Mouse (Mus musculus): Measurements from ENCODE around the gene Coro7. TPM values are rescaled to one million over a fixed set of nuclear protein-coding genes. Genes with fewer than 3 reads are reported as not detected.

Gene Coro7
- polyA plus RNA-seq, 1 experiment, result 68.8 TPM

DNA sequence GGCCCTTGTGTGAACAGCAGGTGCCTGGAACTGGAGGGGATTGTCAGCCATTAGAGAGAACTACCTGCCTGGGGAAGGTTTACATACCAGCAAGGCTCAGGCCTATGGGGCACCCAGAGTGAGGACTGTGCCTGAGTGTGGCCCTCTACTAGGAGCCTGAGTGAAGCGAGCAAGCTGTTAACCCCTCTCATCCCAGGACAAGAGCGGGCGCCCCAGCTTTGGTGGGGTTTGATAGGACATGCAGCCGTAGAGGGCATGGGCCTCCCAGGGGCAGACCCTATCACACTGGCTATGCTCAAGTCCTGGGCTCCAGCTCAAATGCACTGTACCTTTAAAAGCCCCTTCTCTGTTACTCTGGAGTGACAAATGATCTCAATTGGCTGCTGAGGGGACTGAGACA, 32.7 kb downstream of the Coro7 start:
- TF ChIP-seq CTCF (IDR thresholded peaks at IDR 0.05; ENCODE audit: borderline replicate concordance, extremely low read depth, insufficient read depth, insufficient read length) (no peak), POLR2A (IDR thresholded peaks at IDR 0.05; ENCODE audit: borderline replicate concordance, extremely low read depth, insufficient read depth, insufficient read length, poor library complexity, severe bottlenecking) (no peak)

DNA sequence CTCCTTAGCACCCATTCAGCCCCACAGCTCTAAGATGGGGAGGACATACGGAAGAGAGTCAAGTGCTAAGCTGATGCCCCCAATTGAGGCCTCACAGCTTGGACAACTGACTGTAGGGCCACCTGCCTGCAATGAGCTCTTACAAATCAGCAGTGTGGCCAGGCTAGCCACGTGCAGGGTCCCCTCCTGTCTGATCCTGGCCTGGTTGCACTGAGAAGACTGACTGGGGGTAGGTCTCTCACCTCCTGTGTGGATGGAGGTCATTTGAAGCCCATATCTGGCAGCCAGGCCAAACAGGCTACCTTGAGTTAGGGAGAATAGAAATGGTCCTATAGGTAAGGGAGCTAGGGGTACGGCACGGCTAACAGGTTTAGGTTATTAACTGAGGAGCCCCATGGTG, 33.7 kb downstream of the Coro7 start:
- TF ChIP-seq CTCF (IDR thresholded peaks at IDR 0.05; ENCODE audit: borderline replicate concordance, extremely low read depth, insufficient read depth, insufficient read length) (no peak), POLR2A (IDR thresholded peaks at IDR 0.05; ENCODE audit: borderline replicate concordance, extremely low read depth, insufficient read depth, insufficient read length, poor library complexity, severe bottlenecking) (no peak)
- no peak for DNase-seq (ENCODE audit: low read depth)

More for the DNA sequence above, 32.7 kb downstream of the Coro7 start:
- DNase-seq (ENCODE audit: low read depth), result no peak

GRCm38 (mm10) chr16:4643670-4644419, 35.7 kb downstream of the Coro7 start:
- no peak for TF ChIP-seq CTCF (IDR thresholded peaks at IDR 0.05; ENCODE audit: borderline replicate concordance, extremely low read depth, insufficient read depth, insufficient read length)
- no peak for TF ChIP-seq POLR2A (IDR thresholded peaks at IDR 0.05; ENCODE audit: borderline replicate concordance, extremely low read depth, insufficient read depth, insufficient read length, poor library complexity, severe bottlenecking)
- DNase-seq (ENCODE audit: low read depth), result peak; percentile 87

DNA sequence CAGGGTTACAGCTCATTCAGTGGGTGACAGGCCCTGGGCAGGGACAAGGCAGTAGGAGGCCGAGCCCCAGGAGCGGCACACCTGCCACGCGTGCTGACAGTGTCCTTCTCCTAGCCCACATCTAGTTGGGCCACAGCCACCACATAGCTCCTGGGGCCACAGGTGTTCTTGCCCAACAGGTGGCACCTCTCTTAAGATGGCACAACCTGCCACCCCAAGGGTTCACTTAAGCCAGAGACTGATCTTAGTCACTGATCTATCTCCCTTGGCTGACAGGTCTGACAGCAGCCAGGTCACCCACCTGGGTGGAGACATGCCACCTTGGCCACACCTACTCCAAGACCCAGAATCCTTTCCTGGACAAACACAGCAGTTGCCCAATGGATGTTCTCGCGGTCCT, 36.6 kb downstream of the Coro7 start:
- DNase-seq (ENCODE audit: low read depth), result no peak
- TF ChIP-seq CTCF (IDR thresholded peaks at IDR 0.05; ENCODE audit: borderline replicate concordance, extremely low read depth, insufficient read depth, insufficient read length), result no peak
- no peak for TF ChIP-seq POLR2A (IDR thresholded peaks at IDR 0.05; ENCODE audit: borderline replicate concordance, extremely low read depth, insufficient read depth, insufficient read length, poor library complexity, severe bottlenecking)

DNA sequence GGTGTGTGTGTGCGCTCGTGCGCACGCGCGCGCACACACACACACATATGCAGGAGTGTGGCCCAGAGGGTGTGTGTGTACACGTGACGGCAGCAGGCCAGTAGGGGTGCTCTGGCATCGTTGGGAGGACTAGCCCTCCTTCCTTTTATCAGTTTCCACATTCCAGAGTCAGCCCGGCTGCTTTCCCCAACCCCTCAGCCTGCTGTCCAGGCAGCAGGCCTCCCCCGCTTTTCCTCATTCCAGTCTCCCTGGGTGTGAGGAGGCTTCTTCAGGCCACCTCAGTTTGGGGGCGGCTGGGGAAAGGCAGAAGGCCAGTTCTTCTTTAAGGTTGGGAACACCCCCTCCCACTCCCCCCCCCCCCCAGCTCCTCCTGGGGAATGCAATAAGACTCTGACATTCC, 37.4 kb downstream of the Coro7 start:
- TF ChIP-seq CTCF (IDR thresholded peaks at IDR 0.05; ENCODE audit: borderline replicate concordance, extremely low read depth, insufficient read depth, insufficient read length) (no peak), POLR2A (IDR thresholded peaks at IDR 0.05; ENCODE audit: borderline replicate concordance, extremely low read depth, insufficient read depth, insufficient read length, poor library complexity, severe bottlenecking) (no peak)
- DNase-seq (ENCODE audit: low read depth), result peak; percentile 65

DNA sequence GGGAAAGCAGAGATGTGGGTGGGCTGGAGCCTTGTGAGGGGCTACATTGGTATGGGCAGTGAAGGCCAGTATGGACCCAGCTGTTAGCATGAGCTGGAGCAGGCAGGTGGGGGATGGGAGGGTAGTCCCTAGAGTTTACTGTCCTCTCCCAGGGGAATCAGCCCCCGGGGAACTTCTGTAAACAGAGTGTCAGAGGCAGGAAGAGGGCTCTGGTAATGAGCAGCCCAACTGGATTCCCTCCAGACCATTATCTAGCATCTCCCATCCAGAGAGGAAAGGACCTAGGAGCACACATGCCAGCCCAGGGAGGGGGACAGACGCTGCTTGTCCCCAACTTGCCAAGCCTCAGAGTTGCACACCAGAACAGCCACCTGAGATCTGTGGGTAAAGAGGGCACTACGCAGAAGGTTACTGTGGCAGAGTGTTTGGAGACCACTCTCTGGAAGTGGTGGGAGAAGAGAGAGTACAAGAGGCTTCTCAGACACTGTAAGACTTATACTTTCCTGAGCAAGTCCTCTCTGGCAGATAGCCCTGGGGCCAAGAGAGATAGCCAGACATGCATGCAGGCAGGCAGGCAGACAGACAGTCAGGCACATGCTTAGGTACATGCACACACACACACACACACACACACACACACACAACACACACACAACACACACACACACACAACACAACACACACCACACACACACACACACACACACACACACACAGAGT, 38.3 kb downstream of the Coro7 start:
- TF ChIP-seq CTCF (IDR thresholded peaks at IDR 0.05; ENCODE audit: borderline replicate concordance, extremely low read depth, insufficient read depth, insufficient read length), result no peak
- no peak for TF ChIP-seq POLR2A (IDR thresholded peaks at IDR 0.05; ENCODE audit: borderline replicate concordance, extremely low read depth, insufficient read depth, insufficient read length, poor library complexity, severe bottlenecking)
- no peak for DNase-seq (ENCODE audit: low read depth)

DNA sequence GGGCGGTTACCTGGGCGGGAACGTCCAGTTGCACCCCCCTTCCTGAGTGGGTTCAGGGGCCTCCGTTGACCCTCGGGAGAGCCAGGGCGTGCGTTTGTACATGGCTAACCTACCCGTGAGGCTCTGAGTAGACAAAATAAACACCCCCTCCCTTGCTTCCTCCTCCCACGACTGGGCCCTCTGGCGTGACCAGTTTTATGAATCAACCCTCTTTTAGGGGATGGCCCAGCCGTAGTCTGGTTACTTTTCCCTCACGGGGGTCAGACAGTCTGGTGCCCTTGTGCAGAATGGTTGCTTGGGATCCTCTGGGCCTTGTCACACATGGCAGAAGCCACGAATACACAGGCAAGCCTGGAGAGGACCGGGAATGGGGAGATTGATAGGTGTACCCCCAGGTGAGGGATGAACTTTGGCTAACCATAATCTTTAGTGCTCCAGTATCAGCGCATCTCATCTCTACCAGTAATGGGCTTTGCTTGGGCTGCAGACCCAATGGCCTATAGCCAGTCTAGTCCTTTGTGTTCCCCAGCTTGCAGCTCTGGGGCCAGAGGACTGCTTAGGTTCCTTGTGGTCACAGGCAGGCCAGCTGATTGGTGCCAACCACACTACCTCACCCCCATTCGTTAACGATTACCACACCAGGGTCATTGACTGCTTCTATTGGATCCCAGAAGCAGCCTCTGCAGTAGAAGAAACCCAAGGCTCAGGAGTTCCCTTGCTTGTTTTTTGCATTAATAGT, 39.1 kb downstream of the Coro7 start:
- peak; percentile 26 for DNase-seq (ENCODE audit: low read depth)
- TF ChIP-seq CTCF (IDR thresholded peaks at IDR 0.05; ENCODE audit: borderline replicate concordance, extremely low read depth, insufficient read depth, insufficient read length) (no peak), POLR2A (IDR thresholded peaks at IDR 0.05; ENCODE audit: borderline replicate concordance, extremely low read depth, insufficient read depth, insufficient read length, poor library complexity, severe bottlenecking) (no peak)

DNA sequence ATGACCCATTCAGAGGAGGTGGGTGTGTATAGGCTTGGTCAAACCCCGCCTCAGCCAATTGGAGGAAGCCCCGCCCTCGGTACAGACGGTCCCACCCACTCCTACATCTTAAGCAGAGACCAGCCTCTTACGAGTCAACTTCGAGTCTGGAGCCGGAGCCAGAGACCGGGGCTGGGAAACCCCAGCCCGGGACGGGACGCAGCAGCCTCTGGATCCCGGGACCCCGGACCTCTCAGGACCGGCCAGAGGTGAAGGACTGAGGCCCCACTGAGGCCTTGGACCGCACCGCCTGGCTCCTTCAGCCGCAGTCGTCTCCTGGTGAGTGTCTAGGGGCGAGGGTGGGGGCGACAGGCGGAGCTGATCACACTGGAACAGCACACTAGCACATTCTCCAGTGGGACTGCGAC, 39.7 kb downstream of the Coro7 start, which contains the start of the genes Vasn and Dnaja3:
TSS of gene Vasn (plus strand) at position 111 of the 407 bp plus-strand sequence.
TSS of gene Dnaja3 (plus strand) at position 159 of the 407 bp plus-strand sequence.
- peak; percentile 91 for DNase-seq (ENCODE audit: low read depth)
- TF ChIP-seq CTCF (IDR thresholded peaks at IDR 0.05; ENCODE audit: borderline replicate concordance, extremely low read depth, insufficient read depth, insufficient read length) (no peak), POLR2A (IDR thresholded peaks at IDR 0.05; ENCODE audit: borderline replicate concordance, extremely low read depth, insufficient read depth, insufficient read length, poor library complexity, severe bottlenecking) (no peak)

GRCm38 (mm10) chr16:4638891-4639390, 40.6 kb downstream of the Coro7 start:
- no peak for TF ChIP-seq POLR2A (IDR thresholded peaks at IDR 0.05; ENCODE audit: borderline replicate concordance, extremely low read depth, insufficient read depth, insufficient read length, poor library complexity, severe bottlenecking)
- TF ChIP-seq CTCF (IDR thresholded peaks at IDR 0.05; ENCODE audit: borderline replicate concordance, extremely low read depth, insufficient read depth, insufficient read length), result no peak
- DNase-seq (ENCODE audit: low read depth), result no peak

GRCm38 (mm10) chr16:4635760-4636159, 43.8 kb downstream of the Coro7 start:
- TF ChIP-seq CTCF (IDR thresholded peaks at IDR 0.05; ENCODE audit: borderline replicate concordance, extremely low read depth, insufficient read depth, insufficient read length), result no peak
- no peak for TF ChIP-seq POLR2A (IDR thresholded peaks at IDR 0.05; ENCODE audit: borderline replicate concordance, extremely low read depth, insufficient read depth, insufficient read length, poor library complexity, severe bottlenecking)
- DNase-seq (ENCODE audit: low read depth), result no peak

DNA sequence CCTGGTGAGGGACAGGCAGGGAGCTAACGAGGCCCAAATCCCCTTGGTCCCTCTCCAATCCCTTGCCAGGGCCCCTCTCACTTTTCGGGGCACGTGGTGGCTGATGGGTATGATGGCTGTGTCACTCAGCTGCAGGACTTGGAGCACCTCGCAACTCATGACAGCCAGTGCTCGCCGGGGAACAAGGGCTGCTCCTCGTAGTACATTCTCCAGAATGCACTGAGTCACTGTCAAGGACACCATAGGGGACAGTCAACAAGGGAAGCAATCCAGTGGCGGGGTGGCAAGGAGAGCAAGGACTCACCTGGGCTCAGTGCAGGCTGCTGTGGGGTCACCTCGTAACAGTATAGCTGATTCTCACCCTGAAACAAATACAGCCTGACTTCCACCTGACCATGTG, 44.9 kb downstream of the Coro7 start:
- DNase-seq (ENCODE audit: low read depth), result no peak
- TF ChIP-seq CTCF (IDR thresholded peaks at IDR 0.05; ENCODE audit: borderline replicate concordance, extremely low read depth, insufficient read depth, insufficient read length), result no peak
- TF ChIP-seq POLR2A (IDR thresholded peaks at IDR 0.05; ENCODE audit: borderline replicate concordance, extremely low read depth, insufficient read depth, insufficient read length, poor library complexity, severe bottlenecking), result no peak

Data from brain, embryonic 14.5 days (tissue).